Mouse (Mus musculus) frontal cortex, postnatal 36 days (tissue): Measurements from ENCODE around the gene Eps15l1.

ENCODE experiments used
- DNase-seq, 2 experiments: peaks; one replicate each; pipeline ENCODE4 v3.0.0; 2022; ENCODE audit warnings: low spot score in 2 of 2

Gene Eps15l1

DNA sequence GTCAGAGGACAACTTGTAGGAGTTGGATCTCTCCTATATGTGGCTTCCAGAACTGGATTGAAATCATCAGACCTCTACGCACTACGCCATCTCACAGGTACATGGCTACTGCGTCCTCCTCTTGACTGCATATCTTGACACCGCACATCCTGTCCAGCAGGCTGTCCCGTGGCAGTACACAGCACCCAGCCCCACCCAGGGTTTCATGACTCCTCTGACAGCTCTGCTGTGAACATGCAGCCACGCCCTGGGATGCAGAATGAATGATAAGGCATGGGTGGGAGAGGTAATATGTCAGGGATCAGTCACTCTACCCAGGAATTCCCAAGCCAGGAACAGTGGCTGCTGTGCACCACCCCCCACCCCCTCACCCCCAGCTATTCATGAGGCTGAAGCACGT, 7.4 kb downstream of the Eps15l1 start:
- no peak for DNase-seq

DNA sequence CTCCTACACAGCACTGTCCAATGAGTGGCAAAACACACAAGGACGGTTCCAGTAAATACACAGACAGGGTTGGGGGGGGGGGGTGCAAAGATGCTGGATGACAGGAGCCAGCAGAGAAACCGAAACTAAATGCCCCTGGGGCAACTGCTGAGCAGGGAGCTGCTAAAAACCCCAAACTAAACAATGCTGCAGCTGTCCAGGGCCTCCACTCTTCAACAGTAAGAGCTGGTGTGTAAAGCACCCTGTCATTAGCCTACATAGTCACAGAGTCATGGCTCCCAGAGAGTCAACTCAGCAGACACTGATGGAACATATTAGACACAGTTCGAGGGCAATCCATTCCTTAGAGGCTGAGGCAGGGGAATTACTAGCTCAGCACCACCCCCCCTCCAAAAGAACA, 11.8 kb downstream of the Eps15l1 start:
- DNase-seq, result no peak

DNA sequence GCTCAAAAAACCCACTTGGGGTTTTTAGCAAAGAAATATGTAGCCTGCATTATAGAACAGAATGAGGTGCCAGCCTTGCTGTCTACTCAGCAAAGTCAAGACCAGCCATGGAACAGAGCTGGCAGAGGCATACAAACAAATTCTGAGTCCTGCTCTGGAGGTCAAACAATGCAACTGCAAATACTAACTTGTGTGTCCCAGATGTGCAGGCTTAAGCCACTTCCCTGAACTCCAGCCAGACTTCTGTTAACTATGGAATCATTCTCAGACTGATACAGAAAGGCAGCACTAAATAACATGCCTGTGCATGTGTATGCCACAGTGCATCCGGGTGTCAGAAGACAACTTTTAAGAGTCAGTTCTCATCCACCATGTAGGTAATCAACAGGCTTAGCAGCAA, 13.4 kb downstream of the Eps15l1 start:
- DNase-seq, result no peak

DNA sequence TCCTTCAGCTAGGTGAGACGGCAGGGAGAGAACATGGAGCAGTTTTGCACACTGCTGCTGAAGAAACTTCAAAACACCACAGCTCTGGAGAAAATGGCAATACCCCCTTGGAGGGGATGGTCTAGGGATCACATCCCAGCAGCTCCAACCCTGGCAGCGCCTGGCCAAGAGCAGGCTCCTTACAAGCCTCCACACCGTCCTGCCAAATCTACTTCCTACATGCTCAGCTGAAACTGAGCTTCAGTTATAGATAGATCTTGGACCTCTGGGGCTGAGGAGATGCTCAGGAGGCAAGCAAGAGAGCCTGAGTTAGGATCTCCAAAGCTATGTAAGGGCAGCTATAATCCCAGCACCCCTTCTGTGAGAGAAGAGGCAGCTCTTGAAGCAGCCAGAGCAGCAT, 18.3 kb downstream of the Eps15l1 start:
- DNase-seq, result no peak

DNA sequence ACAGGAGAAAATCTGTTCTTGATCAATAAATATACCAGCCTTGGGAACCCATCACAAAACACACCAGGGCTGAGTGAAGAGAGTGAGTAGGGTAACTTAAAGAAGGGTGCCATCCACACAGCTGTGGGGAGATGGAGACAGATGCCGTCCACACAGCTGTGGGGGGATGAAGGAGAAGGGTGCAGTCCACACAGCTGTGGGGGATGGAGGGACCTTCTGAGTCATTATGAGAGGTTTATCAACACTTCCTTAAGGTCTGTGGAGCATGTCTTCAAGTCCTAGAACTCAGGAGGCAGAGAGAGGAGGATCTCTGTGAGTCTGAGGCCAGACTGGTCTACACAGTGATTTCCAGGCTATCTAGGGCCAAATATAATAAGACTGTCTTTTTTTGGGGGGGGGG, 19.9 kb downstream of the Eps15l1 start:
- no peak for DNase-seq

DNA sequence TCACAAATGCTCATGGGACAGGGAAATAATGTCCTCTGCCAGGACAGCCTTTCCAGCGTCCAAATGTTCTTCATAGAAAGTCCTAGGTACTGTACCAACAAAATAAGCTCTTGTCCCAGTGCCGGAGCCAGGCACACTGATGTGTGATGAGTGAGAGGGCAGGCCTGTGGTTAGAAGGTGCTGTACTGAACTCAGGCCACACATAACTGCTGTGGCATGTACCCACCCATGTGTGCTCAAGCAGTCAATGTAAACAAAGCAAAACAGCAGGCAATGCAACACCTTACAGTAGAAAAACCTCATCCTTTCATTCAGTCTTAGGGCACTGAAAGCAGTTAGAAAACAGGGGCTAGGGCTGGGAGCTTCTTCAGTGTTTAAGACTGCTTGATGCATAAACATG, 35.5 kb downstream of the Eps15l1 start:
- no peak for DNase-seq

DNA sequence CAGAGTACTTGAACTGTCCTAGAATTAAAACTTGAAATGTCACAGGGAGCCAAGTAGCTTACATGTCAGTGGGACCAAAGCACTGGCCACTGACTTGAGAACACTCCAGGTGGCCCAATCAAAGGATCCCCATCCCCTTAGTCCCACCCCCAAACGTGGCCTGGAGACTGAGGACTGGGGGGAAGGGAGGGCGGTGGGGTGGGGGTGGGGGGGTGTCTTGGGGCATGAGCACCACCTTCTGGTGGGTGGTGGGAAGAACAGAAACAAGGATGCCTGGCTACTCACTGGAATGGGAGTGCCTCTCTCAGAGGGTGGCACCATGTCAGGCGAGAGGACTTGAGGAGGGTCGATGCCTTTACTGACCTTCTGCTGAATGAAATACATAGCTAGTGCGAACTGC, 38.9 kb downstream of the Eps15l1 start:
- DNase-seq, result no peak

DNA sequence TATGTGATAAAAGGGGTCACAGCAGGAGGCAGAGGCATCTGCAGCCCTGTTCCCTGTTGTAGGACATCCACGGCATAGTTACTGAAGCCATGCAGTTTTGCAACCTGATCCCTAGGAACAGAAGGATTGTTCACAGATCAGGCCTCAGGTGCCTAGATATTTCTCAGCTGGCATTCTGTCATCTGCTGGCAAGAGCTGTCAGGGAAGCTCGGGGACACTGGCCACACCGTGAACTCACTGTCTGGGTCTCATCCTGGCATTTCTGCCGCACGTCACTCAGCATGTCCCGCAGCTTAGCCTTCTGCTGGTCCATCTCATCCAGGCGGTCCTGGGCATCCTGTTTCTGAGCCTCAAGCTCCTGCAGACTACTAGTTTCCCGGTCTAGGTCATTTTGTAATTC, 40.6 kb downstream of the Eps15l1 start:
- DNase-seq, result no peak

DNA sequence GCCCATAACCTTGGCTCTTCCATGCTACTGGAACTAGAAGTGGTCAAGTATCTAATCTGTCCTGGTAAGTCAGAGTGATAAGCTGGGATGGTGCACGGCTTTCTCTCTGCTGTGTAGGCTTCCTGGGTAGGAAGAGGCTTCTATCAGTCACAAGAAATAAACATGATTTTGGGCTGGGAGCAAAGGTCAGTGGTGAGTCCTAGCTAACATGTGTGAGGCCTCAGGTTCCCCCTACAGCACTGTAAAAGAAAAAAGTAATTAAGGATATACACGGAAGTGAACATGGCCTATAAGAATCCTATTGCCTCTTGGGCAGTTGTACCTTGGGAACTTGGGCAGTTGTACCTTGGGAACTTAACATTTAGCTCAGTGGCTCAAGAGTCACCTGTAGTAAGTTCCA, 44.4 kb downstream of the Eps15l1 start:
- no peak for DNase-seq

DNA sequence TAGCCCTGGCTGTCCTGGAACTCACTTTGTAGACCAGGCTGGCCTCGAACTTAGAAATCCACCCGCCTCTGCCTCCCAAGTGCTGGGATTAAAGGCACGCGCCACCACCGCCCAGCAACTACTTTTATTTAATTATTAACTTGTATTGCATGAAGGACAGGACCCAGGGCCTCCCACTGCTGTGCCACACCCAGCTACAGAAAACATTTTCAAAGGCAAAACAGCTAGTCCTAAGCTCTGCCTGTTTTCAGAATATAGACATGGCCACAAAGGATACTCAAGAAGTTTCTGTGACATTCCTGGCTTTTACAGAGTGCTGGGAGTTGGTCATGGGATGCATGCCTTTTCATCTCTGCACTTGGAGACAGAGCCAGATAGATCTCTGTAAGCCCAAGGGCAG, 45.0 kb downstream of the Eps15l1 start:
- DNase-seq, result no peak

DNA sequence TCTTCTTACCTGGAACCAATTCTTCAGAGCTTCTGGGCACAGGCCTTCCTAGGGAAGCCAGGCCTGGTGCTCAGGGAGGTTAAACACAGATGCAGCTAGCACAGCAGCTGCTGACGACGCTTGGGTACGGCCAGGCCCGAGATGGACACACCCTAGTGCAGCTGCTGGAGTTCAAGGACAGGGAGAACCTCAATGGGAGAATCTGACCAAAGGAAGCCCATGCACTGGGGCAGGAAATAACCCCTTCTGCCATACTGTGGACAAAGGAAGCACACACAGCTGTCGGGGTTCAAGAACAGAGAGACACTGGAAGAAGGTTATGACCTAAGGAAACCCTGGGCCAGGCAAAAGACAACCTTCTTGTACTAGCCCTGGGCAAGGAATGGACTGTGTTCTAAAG, 46.1 kb downstream of the Eps15l1 start:
- DNase-seq, result no peak

DNA sequence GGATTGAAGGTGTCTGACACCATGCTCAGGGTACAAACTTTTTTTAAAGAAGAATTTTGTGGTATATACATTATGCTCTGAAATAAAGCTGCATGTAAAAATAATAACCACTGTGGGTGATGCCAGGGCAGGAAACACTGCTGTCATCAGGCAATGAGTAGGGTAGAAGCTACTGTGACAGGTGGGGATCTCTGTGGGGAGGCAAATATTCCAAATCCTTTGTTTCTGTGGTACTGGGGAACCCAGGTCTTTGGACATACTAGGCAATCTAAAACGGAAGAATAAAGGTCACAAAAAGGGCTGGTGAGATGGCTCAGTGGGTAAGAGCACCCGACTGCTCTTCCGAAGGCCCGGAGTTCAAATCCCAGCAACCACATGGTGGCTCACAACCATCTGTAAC, 48.9 kb downstream of the Eps15l1 start:
- DNase-seq, result no peak

DNA sequence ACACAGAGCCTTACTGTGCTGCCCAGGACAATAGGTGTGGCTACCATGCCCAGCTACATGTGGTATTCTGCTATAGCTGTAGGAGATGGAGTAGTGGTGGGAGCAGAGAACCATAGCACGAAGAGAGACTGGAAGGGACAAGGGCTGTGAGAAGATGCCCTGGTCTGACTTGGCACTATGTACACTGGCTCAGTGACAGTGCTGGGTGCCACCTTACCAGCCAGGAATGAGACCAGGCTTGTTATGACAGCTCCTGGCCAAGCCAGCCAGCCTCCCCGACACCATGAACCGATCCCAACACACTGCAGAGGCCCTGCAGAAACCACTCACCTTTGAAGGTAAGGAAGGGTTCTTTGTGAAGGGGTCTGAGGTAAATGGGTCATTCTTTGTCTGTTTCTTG, 49.9 kb downstream of the Eps15l1 start:
- no peak for DNase-seq

DNA sequence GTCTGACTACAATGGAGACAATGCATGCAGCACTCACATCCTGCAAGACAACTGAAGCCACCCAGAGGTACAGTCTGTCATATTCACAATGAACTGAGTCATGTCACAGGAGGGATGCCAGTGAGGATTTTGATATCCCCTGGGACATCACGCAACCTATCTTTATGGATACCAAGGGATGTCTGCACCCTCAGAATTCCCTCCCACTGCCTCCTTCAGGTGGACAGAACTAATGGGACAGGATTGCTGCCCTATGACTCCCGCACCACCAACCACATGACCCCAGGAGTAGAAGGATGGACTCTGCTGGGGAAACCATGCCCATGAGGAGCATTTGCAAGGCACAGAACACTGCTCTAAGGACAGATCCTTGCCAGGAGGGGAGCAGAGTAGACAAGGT, 54.8 kb downstream of the Eps15l1 start:
- no peak for DNase-seq

DNA sequence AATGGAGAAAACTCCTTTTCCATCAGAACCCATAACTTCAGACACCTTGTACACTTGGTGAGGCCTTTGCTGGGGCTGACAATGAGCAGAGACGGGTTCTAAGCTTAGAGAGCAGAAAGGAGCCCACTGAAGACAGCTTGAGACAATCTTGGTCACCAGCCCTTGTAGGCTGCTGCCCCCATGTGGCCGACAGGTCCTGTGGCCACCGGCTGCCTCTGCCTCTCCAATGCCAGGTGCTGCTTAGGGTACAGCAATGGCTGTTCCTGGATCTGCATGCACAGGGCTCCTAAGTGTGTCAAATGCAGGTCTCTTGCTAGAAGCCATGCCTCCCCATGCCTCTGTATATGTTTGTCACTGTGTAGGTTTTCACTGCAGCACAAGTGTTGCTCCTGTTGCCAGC, 55.4 kb downstream of the Eps15l1 start:
- DNase-seq, result peak; percentile 61 to 82

DNA sequence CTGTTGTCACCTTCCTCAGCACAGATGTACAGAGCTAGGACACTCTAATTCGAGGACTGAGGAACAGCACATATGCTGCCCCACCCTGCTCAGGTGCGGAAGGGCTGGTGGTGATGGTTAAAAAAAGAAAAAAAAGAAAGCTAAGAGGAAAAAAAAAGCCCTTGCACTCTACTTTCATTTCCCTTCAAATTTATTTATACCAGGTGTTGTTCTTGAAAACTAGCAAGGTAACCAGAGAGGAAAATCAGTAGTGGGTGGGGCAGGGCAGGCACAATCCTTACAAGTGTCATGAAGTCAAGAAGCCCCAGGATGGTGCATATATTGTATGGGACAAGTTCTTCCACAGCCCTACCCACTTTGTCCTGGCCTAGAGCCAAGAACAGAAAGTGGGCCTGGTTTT, 56.2 kb downstream of the Eps15l1 start:
- DNase-seq, result no peak

DNA sequence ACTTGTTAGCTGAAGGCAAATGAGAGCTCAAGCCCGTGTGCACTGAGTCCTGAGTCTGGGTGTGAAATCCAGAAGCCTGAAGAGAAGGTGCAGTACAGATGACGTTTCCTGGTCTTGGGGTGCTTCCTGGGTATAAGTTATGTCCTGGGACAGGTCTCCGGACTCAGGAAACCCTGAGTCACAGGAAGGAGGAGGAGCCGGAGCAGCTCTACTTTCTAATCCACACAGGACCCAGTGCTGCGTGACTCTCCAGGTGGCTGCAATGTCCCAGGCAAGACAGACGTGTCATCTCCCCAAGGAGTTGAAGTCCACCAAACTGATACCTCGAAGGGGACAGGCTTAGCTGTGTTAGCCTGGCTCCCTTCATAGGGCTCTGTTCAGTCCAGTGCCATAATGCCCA, 57.8 kb downstream of the Eps15l1 start:
- DNase-seq, result no peak

DNA sequence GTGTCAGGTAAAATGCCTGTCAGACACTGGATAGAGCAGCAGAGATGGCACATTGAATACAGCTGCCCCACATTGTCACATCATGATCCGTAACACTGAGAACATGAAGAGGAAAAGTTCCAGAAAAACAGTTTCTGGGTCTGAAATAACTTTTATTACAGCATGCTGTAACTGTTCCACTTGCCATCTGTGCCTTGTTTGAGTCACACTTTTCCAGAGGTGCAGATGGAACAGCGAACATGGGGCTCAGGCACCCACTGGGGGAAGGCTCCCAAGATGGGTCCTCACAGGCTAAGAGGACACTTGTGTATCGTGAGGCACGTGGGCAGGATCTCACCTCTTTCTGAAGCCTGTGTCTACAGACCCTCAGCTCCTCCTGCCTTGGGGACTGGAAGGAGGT, 58.5 kb downstream of the Eps15l1 start:
- peak; percentile 26 to 54 for DNase-seq

DNA sequence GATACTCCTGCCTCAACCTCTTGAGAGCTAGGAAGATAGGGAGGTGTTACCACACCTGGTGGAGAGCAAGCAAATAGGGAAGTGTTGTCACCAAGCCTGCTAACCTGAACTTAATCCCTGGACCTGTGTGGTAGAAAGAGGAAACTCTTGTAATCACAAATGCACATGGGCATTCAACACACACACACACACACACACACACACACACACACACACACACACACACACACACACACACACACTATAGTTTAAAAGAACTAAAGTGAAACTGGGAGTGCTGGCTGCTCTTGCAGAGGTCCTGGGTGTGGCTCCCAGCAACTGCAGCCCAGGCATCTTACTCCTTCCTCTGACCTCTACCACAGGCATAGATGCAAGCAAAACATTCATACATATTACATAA, 61.1 kb downstream of the Eps15l1 start:
- no peak for DNase-seq

DNA sequence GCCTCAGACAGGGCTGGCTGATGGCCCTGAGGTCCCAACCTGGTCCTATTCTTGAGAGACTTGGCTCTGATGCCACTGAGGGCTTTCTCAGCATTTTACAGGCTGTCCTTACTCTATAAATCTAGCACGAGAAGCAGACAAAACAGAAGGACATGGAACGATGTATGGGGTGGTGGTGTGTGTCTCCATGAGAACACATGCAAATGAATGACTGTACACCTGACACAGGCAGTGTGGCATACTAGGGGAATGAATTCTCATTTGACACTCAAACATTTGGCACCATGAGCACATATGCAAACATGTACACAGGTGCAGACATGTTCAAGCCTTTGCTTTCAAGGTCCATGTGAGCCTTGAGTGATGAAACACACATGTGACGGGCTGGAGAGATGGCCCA, 64.7 kb downstream of the Eps15l1 start:
- DNase-seq, result no peak

DNA sequence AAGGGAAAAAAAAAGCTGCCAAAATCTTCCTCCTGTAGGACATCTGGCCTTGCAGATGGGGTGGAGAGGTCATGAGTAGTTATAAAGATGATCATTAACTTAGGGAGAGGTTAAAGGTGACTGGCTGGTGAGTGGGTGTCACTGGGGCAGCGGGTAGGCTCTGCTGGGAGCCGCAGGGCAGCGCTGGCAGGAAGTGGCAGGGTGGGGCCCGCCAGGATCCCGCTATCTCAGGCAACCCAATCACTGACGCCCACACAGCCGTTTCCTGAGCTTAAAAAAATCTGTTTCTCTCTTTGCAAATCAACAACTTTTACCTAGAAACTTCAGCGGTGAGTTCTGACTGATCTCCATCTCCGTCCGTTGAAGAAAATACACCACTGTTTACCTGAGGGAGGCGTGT, 67.0 kb downstream of the Eps15l1 start:
- no peak for DNase-seq

DNA sequence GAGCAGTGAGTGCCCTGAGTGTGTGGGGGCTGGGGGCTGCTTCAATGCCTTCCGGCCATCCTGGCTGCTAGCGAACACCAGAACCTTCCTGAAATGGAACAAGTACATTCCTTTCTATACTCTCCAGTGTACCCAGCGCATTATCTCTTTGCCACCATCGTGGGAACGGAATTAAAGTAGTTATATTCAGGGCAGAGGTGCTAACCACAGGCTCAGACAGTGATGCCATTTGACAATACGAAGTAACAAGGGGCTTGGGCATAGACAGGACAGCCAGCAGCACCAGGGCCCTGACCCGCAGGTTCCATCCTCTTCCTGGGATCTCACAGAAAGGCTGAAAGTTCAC, 67.6 kb downstream of the Eps15l1 start:
- no peak for DNase-seq

DNA sequence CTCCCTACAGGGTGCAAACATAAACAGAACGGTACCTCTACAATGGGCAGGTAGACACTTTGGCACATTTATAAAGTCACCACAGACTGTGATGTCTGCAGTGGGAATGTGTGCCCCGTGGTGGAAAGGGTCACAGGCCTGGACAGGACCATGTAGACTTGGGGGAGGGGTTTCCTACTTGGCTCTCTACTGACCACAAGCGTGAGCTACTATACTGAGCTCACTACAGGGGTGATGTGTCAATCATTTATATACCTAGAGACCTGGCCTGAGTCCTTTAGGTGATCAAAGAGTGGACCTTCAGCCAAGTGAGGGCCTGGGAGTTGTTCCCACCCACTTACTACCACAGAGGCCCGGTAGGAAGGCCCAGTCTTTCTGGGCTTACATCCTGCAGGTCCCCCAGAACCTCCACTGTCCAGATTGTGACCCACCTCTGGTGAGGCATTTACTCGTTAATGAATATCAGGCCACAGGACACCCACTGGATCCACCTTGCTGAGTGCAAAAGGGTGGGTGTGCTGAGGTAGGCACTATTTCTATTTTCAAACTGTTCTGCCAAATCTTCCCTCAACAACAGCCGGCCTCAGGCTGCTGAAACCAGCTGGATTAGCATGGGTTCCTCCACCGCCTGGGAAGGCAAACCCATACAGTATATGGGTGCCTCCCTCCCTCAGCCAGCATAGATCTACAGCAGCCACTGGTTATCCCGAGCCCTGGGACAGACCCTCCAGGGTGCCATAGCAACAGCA, 68.1 kb downstream of the Eps15l1 start:
- DNase-seq, result no peak

DNA sequence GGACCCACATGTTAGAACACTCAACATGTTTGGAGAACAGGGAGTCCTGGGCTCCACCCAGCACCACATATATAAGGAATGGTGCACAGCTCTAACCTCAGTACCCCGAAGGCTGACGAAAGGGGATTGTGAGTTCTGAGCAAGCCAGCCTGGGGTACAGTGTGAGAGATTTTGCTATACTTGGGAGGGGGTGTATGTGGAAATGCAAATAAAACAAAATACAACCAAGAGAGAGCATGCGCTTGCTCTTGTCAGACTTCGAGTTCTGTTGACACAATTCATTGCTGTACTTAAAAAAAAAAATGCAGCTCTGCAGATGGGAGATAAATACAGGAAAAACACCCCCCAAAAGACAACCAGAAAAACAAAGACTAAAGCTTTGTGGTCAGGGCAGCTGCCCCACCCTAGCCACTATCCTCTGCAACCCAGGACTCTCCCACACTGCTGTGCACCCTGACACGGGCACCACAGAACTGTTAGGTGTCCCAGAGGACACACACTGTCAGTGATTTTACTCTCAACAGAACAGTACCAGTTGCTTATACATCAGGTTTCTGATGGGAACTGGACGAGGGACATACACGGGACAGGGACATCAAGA, 69.8 kb downstream of the Eps15l1 start:
- no peak for DNase-seq
